Mouse (Mus musculus): ENCODE results near the gene Gm10309. TPM values are rescaled to one million over a fixed set of nuclear protein-coding genes. Genes with fewer than 3 reads are reported as not detected.

Gm10309 gene
- polyA plus RNA-seq, 1 experiment = 0.06 TPM

DNA sequence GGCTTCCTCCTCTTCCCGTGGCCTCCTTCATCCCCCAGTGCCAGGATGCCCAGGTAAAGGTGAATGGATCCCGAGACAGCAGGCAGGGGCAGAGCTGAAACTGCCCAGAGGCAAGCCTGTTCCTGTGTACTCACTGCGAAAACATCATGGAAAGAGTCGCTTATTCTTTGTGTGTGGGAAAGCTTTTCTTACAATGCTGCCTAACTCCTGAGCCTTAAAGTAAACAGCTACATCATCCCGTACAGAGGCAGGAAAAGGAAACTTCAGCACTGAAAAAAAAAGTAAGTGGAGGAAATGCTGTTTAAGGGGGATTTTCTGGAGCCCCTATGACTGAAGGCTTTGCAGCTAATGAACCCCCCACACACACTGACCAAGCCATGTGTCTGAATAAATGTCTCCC, 1.8 kb upstream of the Gm10309 start:
- no peak overlapping the region for H3K27ac ChIP-seq (ENCODE audit: insufficient read depth, low read length)
- TF ChIP-seq CTCF (IDR thresholded peaks at IDR 0.05; ENCODE audit: extremely low read depth, insufficient read depth, insufficient read length, insufficient replicate concordance) = no peak
- no peak for TF ChIP-seq POLR2A (IDR thresholded peaks at IDR 0.05; ENCODE audit: low read depth, low read length)
- no peaks in the 10 kb centered on the region for H3K27me3 ChIP-seq (ENCODE audit: control insufficient read depth, insufficient read depth, low read length)
- no peak for DNase-seq (ENCODE audit: low read depth in 1 of 2, low spot score in 2 of 2)
- no peaks in the 10 kb centered on the region for H3K4me1 ChIP-seq (ENCODE audit: control insufficient read depth, insufficient read depth, insufficient read length)
- H3K36me3 ChIP-seq (ENCODE audit: control insufficient read depth, insufficient read depth, low read length) = peaks cover 2% of the 10 kb centered on the region; the same call in 1 of the 2 replicates
- 78% methylated on average over 5 of the region's 5 CpGs for WGBS
- H3K4me3 ChIP-seq (ENCODE audit: extremely low read depth, insufficient read depth, insufficient read length) = no peak overlapping the region

- no peak for TF ChIP-seq POLR2A (IDR thresholded peaks at IDR 0.05; ENCODE audit: low read depth, low read length)
- TF ChIP-seq CTCF (IDR thresholded peaks at IDR 0.05; ENCODE audit: extremely low read depth, insufficient read depth, insufficient read length, insufficient replicate concordance) = no peak
- H3K4me1 ChIP-seq (ENCODE audit: control insufficient read depth, insufficient read depth, insufficient read length) = no peaks in the 10 kb centered on the region
- peaks cover 6% of the 10 kb centered on the region; the same call in 1 of the 2 replicates for H3K36me3 ChIP-seq (ENCODE audit: control insufficient read depth, insufficient read depth, low read length)
- H3K27ac ChIP-seq (ENCODE audit: insufficient read depth, low read length) = no peak overlapping the region
- no peak for DNase-seq (ENCODE audit: low read depth in 1 of 2, low spot score in 2 of 2)
- no peak overlapping the region for H3K4me3 ChIP-seq (ENCODE audit: extremely low read depth, insufficient read depth, insufficient read length)
- 94% methylated on average over 9 of the region's 9 CpGs for WGBS
- H3K27me3 ChIP-seq (ENCODE audit: control insufficient read depth, insufficient read depth, low read length) = no peaks in the 10 kb centered on the region
Measured at GRCm38 (mm10) chr17:86503208-86503897, 1.7 kb downstream of the Gm10309 start.

GRCm38 (mm10) chr17:86501393-86501792, 3.6 kb downstream of the Gm10309 start:
- Histone ChIP-seq H3K4me3 (ENCODE audit: extremely low read depth, insufficient read depth, insufficient read length) (no peak overlapping the region), H3K27ac (ENCODE audit: insufficient read depth, low read length) (no peak overlapping the region), H3K36me3 (ENCODE audit: control insufficient read depth, insufficient read depth, low read length) (peaks cover 8% of the 10 kb centered on the region; the same call in 1 of the 2 replicates), H3K4me1 (ENCODE audit: control insufficient read depth, insufficient read depth, insufficient read length) (no peaks in the 10 kb centered on the region), H3K27me3 (ENCODE audit: control insufficient read depth, insufficient read depth, low read length) (no peaks in the 10 kb centered on the region)
- TF ChIP-seq POLR2A (IDR thresholded peaks at IDR 0.05; ENCODE audit: low read depth, low read length) (no peak), CTCF (IDR thresholded peaks at IDR 0.05; ENCODE audit: extremely low read depth, insufficient read depth, insufficient read length, insufficient replicate concordance) (no peak)
- WGBS = 90% methylated on average over 4 of the region's 4 CpGs
- no peak for DNase-seq (ENCODE audit: low read depth in 1 of 2, low spot score in 2 of 2)

- peak overlapping the region; percentile 33; the same call in 1 of the 2 replicates for H3K27ac ChIP-seq (ENCODE audit: insufficient read depth, low read length)
- DNase-seq (ENCODE audit: low read depth in 1 of 2, low spot score in 2 of 2) = no peak
Measured at GRCm38 (mm10) chr17:86499359-86500045, 5.5 kb downstream of the Gm10309 start.

GRCm38 (mm10) chr17:86497302-86497701, 7.7 kb downstream of the Gm10309 start:
- H3K4me1 ChIP-seq (ENCODE audit: control insufficient read depth, insufficient read depth, insufficient read length) = no peaks in the 10 kb centered on the region
- no peaks in the 10 kb centered on the region for H3K27me3 ChIP-seq (ENCODE audit: control insufficient read depth, insufficient read depth, low read length)
- no peak for DNase-seq (ENCODE audit: low read depth in 1 of 2, low spot score in 2 of 2)
- H3K36me3 ChIP-seq (ENCODE audit: control insufficient read depth, insufficient read depth, low read length) = peaks cover 13% of the 10 kb centered on the region; the same call in 1 of the 2 replicates
- WGBS = 84% methylated on average over 4 of the region's 4 CpGs
- TF ChIP-seq CTCF (IDR thresholded peaks at IDR 0.05; ENCODE audit: extremely low read depth, insufficient read depth, insufficient read length, insufficient replicate concordance) = no peak
- TF ChIP-seq POLR2A (IDR thresholded peaks at IDR 0.05; ENCODE audit: low read depth, low read length) = no peak
- no peak overlapping the region for H3K27ac ChIP-seq (ENCODE audit: insufficient read depth, low read length)
- H3K4me3 ChIP-seq (ENCODE audit: extremely low read depth, insufficient read depth, insufficient read length) = no peak overlapping the region

More at GRCm38 (mm10) chr17:86499359-86500045, 5.5 kb downstream of the Gm10309 start:
- Histone ChIP-seq H3K27me3 (ENCODE audit: control insufficient read depth, insufficient read depth, low read length) (no peaks in the 10 kb centered on the region), H3K36me3 (ENCODE audit: control insufficient read depth, insufficient read depth, low read length) (peaks cover 11% of the 10 kb centered on the region; the same call in 1 of the 2 replicates), H3K4me1 (ENCODE audit: control insufficient read depth, insufficient read depth, insufficient read length) (no peaks in the 10 kb centered on the region), H3K4me3 (ENCODE audit: extremely low read depth, insufficient read depth, insufficient read length) (no peak overlapping the region)
- TF ChIP-seq CTCF (IDR thresholded peaks at IDR 0.05; ENCODE audit: extremely low read depth, insufficient read depth, insufficient read length, insufficient replicate concordance) (no peak), POLR2A (IDR thresholded peaks at IDR 0.05; ENCODE audit: low read depth, low read length) (no peak)
- 81% methylated on average over 15 of the region's 15 CpGs for WGBS

- Histone ChIP-seq H3K4me3 (ENCODE audit: extremely low read depth, insufficient read depth, insufficient read length) (no peak overlapping the region), H3K36me3 (ENCODE audit: control insufficient read depth, insufficient read depth, low read length) (peaks cover 13% of the 10 kb centered on the region; the same call in 1 of the 2 replicates), H3K27me3 (ENCODE audit: control insufficient read depth, insufficient read depth, low read length) (no peaks in the 10 kb centered on the region), H3K4me1 (ENCODE audit: control insufficient read depth, insufficient read depth, insufficient read length) (no peaks in the 10 kb centered on the region), H3K27ac (ENCODE audit: insufficient read depth, low read length) (no peak overlapping the region)
- TF ChIP-seq CTCF (IDR thresholded peaks at IDR 0.05; ENCODE audit: extremely low read depth, insufficient read depth, insufficient read length, insufficient replicate concordance) = no peak
- no peak for TF ChIP-seq POLR2A (IDR thresholded peaks at IDR 0.05; ENCODE audit: low read depth, low read length)
- DNase-seq (ENCODE audit: low read depth in 1 of 2, low spot score in 2 of 2) = no peak
- 95% methylated on average over 9 of the region's 9 CpGs for WGBS
Measured at GRCm38 (mm10) chr17:86496123-86496771, 8.8 kb downstream of the Gm10309 start.

Measured in spleen, adult 2 months (tissue).